Mouse (Mus musculus) ES-Bruce4 (cell line): ENCODE data around the gene Slitrk5.

ENCODE experiments used
- CTCF ChIP-seq: IDR thresholded peaks from one replicate; pipeline ENCODE4 v1.8.1; 2011; ENCODE audit warnings: low read depth, low read length
- POLR2A ChIP-seq: IDR thresholded peaks from one replicate; pipeline ENCODE4 v1.8.1; 2011; ENCODE audit warnings: low read length; ENCODE audit not compliant: insufficient read depth

DNA sequence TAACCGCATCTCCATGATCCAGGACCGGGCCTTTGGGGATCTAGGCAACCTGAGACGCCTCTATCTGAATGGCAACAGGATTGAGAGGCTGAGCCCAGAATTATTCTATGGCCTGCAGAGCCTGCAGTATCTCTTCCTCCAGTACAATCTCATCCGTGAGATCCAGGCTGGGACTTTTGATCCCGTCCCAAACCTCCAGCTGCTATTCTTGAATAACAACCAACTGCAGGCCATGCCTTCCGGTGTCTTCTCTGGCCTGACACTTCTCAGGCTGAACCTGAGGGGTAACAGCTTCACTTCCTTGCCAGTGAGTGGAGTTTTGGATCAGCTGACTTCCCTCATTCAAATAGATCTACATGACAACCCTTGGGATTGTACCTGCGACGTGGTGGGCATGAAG, 5.4 kb downstream of the Slitrk5 start:
- no peak for TF ChIP-seq CTCF
- no peak for TF ChIP-seq POLR2A
